Mouse (Mus musculus): Measurements from ENCODE around the gene Calhm3. TPM values are rescaled to one million over a fixed set of nuclear protein-coding genes. Genes with fewer than 3 reads are reported as not detected.
"Not testable (repeated sequence)": the region's sequence is repeated elsewhere in the genome, so short reads cannot be mapped to it uniquely, and the experiment has no call there.

Calhm3 gene
- polyA plus RNA-seq, 1 experiment from 2014 or later = not detected

DNA sequence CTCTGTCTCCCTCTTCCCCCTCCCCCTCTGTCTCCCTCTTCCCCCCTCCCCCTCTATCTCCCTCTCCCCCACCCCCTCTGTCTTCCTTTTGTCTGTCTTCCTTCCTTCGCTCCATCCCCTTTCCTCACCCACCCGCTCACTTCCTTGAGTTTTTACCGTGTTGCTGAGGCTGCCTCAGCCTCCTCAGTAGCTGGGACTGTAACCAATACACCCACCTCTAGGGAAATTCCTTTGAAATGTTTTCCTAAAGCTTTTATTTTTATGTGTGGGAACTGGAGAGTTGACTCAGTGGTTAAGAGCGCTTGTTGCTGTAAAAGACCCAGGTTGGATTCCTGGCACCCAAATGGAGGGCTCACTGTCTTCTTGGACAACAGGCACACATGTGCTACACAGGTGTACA is 4.1 kb upstream of the Calhm3 start:
- Histone ChIP-seq H3K9me3 (no peaks in the 10 kb centered on the region), H3K36me3 (replicated peaks) (no peaks in the 10 kb centered on the region), H3K4me1 (peaks cover under 1% of the 10 kb centered on the region; the same call in 1 of the 2 replicates), H3K4me3 (no peak overlapping the region), H3K27ac (replicated peaks) (no peak overlapping the region), H3K27me3 (replicated peaks; ENCODE audit: low read depth, poor library complexity, severe bottlenecking) (no peaks in the 10 kb centered on the region)
- no peak for DNase-seq (ENCODE audit: low spot score)
- WGBS = 60% methylated on average over 4 of the region's 4 CpGs

- peaks cover 21% of the 10 kb centered on the region for H3K4me1 ChIP-seq
- H3K9me3 ChIP-seq = no peaks in the 10 kb centered on the region
- no peak overlapping the region for H3K4me3 ChIP-seq
- peaks cover 37% of the 10 kb centered on the region for H3K27me3 ChIP-seq (replicated peaks; ENCODE audit: low read depth, poor library complexity, severe bottlenecking)
- no peaks in the 10 kb centered on the region for H3K36me3 ChIP-seq (replicated peaks)
- WGBS = 87% methylated on average over 7 of the region's 7 CpGs
- no peak overlapping the region for H3K27ac ChIP-seq (replicated peaks)
- DNase-seq (ENCODE audit: low spot score) = no peak
Measured at GRCm38 (mm10) chr19:47153767-47154166, 3.8 kb downstream of the Calhm3 start.

GRCm38 (mm10) chr19:47152062-47152369 is 5.5 kb downstream of the Calhm3 start:
- DNase-seq (ENCODE audit: low spot score) = no peak
- Histone ChIP-seq H3K27ac (replicated peaks) (peak overlapping the region; percentile 5; the same call in 1 of the 2 replicates), H3K4me1 (peaks cover 21% of the 10 kb centered on the region), H3K4me3 (peak overlapping the region; percentile 52), H3K27me3 (replicated peaks; ENCODE audit: low read depth, poor library complexity, severe bottlenecking) (peaks cover 45% of the 10 kb centered on the region), H3K36me3 (replicated peaks) (no peaks in the 10 kb centered on the region), H3K9me3 (no peaks in the 10 kb centered on the region)
- 55% methylated on average over 12 of the region's 12 CpGs for WGBS

DNA sequence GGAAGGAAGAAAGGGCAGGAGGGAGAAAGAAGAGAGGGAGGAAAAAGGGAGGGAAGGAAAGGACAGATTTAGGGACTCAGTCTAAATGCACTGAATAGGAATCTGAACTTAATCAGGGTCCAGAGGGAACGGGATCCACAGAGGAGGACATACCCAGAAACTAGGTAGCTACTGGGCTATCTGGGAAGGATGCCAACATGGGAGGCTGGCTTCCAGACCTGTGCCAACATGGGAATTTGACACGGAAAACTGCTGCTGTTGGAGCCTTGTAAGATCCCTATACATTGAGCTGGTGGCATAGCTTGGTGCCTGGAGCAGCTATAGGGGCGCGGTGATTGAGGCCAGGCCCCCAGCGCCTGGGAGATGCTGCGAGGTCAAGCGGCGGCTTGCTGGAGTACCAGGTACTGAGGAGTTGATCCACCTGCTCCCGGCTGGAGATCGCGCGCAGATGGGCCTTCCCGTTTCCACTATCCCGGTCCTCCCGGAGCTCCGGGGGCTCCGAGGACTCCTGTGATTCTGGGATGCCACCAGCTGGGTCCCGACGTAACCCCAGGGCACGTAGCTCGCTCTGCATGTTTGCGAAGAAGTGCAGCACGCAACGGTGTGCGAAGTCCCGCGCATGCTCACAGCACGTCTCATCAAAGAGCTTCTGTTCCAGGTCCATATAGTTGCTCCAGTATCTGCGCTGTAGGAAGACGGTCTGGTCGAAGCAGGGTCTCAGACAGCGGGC is 6.1 kb downstream of the Calhm3 start:
- peak; percentile 44 for DNase-seq (ENCODE audit: low spot score)
- H3K27me3 ChIP-seq (replicated peaks; ENCODE audit: low read depth, poor library complexity, severe bottlenecking) = peaks cover 45% of the 10 kb centered on the region
- H3K4me1 ChIP-seq = peaks cover 21% of the 10 kb centered on the region
- no peaks in the 10 kb centered on the region for H3K36me3 ChIP-seq (replicated peaks)
- 26% methylated on average over 32 of the region's 32 CpGs for WGBS
- peak overlapping the region; percentile 52 for H3K4me3 ChIP-seq
- H3K27ac ChIP-seq (replicated peaks) = peak overlapping the region; percentile 5; the same call in 1 of the 2 replicates
- no peaks in the 10 kb centered on the region for H3K9me3 ChIP-seq

DNA sequence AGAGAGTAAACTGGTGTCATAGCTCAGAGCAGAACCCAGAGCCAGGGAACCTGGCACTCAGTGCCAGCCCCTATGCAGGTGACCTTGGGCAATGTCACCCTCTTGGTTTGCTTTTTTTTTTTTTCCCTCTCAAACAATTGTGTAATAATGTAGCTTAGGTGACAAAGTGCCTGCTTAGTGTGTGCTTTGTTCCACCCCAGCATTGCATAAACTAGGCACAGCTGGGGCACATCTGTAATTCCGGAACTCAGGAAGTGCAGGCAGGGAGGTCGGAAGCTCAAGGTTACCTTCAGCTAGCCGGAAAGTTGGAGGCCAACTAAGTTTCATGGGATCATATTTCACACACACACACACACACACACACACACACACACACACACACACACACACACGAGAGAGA is 7.7 kb downstream of the Calhm3 start:
- H3K4me3 ChIP-seq = no peak overlapping the region
- H3K9me3 ChIP-seq = no peaks in the 10 kb centered on the region
- peaks cover 21% of the 10 kb centered on the region for H3K4me1 ChIP-seq
- DNase-seq (ENCODE audit: low spot score) = peak; percentile 30
- H3K27ac ChIP-seq (replicated peaks) = no peak overlapping the region; the same call in 1 of the 2 replicates
- H3K36me3 ChIP-seq (replicated peaks) = no peaks in the 10 kb centered on the region
- H3K27me3 ChIP-seq (replicated peaks; ENCODE audit: low read depth, poor library complexity, severe bottlenecking) = peaks cover 45% of the 10 kb centered on the region
- 41% methylated on average over 4 of the region's 4 CpGs for WGBS

DNA sequence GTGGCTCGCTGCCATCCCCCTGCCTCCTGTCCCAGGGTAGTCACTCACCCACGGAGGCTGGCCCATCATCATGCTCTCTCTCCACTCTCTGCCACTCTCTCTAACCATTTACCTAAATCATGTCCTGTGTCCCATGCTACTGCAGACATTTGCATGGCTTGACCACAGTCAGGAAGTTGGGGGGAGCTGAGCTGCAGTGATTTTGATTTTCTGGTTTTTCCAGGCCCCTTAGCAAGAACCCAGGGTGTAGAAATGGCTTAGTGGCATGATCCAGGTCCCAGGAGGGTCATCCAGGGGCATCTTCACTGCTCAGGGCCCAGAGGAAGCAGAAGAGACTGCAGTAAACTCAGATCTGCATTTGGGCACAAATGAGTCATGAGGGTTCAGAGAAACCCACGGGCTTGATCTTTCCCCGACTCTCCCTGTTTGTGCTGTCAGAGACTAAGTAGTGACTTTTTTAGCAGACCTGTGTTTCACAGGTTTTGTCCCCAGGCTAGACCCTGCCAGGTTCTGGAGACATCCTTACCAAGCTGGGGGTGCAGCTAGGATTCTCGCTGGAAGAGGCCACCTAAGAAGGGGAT is 9.2 kb downstream of the Calhm3 start:
- no peaks in the 10 kb centered on the region for H3K9me3 ChIP-seq
- H3K27ac ChIP-seq (replicated peaks) = no peak overlapping the region
- no peaks in the 10 kb centered on the region for H3K36me3 ChIP-seq (replicated peaks)
- H3K4me1 ChIP-seq = peaks cover 21% of the 10 kb centered on the region
- WGBS = 78% methylated on average over 5 of the region's 5 CpGs
- no peak for DNase-seq (ENCODE audit: low spot score)
- no peak overlapping the region for H3K4me3 ChIP-seq
- H3K27me3 ChIP-seq (replicated peaks; ENCODE audit: low read depth, poor library complexity, severe bottlenecking) = peaks cover 44% of the 10 kb centered on the region

- no peaks in the 10 kb centered on the region for H3K9me3 ChIP-seq
- no peak within 1 kb of the TSS for H3K4me3 ChIP-seq
- H3K4me1 ChIP-seq = peaks cover 2% of the 10 kb centered on the region
- H3K36me3 ChIP-seq (replicated peaks) = no peaks in the 10 kb centered on the region
- WGBS = 93% methylated on average over 6 of the region's 6 CpGs
- H3K27ac ChIP-seq (replicated peaks) = no peak within 1 kb of the TSS
- DNase-seq (ENCODE audit: low spot score) = no peak
- peaks cover 23% of the 10 kb centered on the region for H3K27me3 ChIP-seq (replicated peaks; ENCODE audit: low read depth, poor library complexity, severe bottlenecking)
Measured at GRCm38 (mm10) chr19:47144154-47144553, 13.4 kb downstream of the Calhm3 start, which contains the start of gene Calhm1. Gene Calhm1, minus strand, starts transcription at chr19:47144254.

DNA sequence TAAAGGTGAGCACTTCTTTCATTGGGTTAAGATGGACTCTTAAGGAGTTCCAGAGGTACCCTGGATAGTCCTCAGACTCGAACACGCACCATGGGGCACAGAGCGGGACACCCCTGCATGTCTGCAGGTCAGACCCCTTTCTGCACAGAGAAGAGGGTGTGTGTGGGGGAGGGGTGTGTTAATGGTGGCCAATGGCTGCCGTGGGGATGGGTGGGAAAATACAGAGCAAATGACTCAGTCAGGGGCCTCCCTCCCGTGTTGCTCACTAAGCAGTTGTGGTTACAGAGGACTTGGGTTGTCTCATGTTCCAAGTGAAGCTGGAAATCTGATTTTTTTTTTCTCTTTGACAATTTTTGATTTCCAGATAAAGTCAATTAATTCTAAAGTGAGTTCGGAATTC is 15.1 kb downstream of the Calhm3 start:
- Histone ChIP-seq H3K27me3 (replicated peaks; ENCODE audit: low read depth, poor library complexity, severe bottlenecking) (peaks cover 28% of the 10 kb centered on the region), H3K27ac (replicated peaks) (no peak overlapping the region), H3K36me3 (replicated peaks) (no peaks in the 10 kb centered on the region), H3K9me3 (no peaks in the 10 kb centered on the region), H3K4me1 (peaks cover 19% of the 10 kb centered on the region), H3K4me3 (no peak overlapping the region)
- no peak for DNase-seq (ENCODE audit: low spot score)
- WGBS = 84% methylated on average over 6 of the region's 6 CpGs

DNA sequence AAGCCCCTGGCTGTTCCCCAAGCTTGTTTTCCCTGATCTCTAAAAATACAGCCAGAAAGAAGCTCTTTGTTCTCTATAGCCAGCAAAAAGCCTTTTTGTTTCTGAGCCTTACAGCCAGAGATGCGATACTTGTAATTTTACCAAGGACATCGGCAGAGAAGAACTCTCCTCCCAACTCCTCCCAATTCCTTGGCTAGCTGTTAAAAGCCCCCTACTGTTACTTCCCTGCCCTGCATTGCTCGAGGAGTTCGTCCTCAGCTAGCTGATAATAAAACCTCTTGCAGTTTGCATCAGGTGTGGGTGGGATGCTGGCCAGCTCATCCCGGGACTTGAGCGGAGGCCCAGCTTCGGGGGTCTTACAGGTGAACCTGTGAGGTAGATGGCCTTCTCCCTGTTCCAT is 18.0 kb downstream of the Calhm3 start:
- H3K9me3 ChIP-seq; H3K27ac ChIP-seq (replicated peaks); DNase-seq (ENCODE audit: low spot score); H3K4me3 ChIP-seq: not testable (repeated sequence)
- peaks cover 38% of the 10 kb centered on the region for H3K4me1 ChIP-seq
- peaks cover 33% of the 10 kb centered on the region for H3K27me3 ChIP-seq (replicated peaks; ENCODE audit: low read depth, poor library complexity, severe bottlenecking)
- WGBS = 39% methylated on average over 7 of the region's 7 CpGs
- H3K36me3 ChIP-seq (replicated peaks) = peaks cover 10% of the 10 kb centered on the region; the same call in 1 of the 2 replicates

GRCm38 (mm10) chr19:47137771-47138421 is 19.7 kb downstream of the Calhm3 start, which contains the start of gene Calhm2:
Gene Calhm2, minus strand, starts transcription at chr19:47138294.
- Histone ChIP-seq H3K9me3 (no peaks in the 10 kb centered on the region), H3K27ac (replicated peaks) (peak within 1 kb of the TSS; percentile 81), H3K4me1 (peaks cover 38% of the 10 kb centered on the region), H3K27me3 (replicated peaks; ENCODE audit: low read depth, poor library complexity, severe bottlenecking) (peaks cover 33% of the 10 kb centered on the region), H3K4me3 (peak within 1 kb of the TSS; percentile 55), H3K36me3 (replicated peaks) (peaks cover 22% of the 10 kb centered on the region)
- 7% methylated on average over 28 of the region's 28 CpGs for WGBS
- peak; percentile 63 for DNase-seq (ENCODE audit: low spot score)

DNA sequence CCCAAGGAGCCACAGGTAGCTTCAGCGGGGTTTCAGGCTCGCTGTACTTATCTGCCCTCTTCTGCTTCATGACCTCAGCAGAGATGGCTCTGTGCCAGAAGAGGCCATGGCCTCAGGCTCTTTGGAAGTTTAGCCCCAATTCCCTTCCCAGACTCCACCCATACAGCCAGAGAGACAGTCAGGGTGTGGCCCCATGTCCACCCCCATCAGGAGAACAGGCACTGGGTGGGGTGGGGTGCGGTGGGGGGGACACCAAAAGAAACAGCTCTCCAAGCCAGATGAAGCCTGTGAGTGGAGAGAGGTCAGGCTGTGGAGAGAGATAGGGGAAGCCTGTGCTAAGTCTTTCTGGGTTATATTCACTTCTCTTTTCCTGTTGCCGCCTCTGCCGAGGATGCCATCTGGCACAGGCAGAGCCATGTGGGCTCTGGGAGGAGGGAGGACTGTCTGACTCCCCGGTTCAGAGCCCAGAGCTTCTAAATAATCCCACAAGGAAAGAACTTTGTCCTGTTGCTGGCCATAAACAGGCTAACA is 20.4 kb downstream of the Calhm3 start:
- Histone ChIP-seq H3K27ac (replicated peaks) (peak overlapping the region; percentile 81), H3K4me3 (peak overlapping the region; percentile 55), H3K9me3 (no peaks in the 10 kb centered on the region), H3K36me3 (replicated peaks) (peaks cover 30% of the 10 kb centered on the region), H3K4me1 (peaks cover 38% of the 10 kb centered on the region), H3K27me3 (replicated peaks; ENCODE audit: low read depth, poor library complexity, severe bottlenecking) (peaks cover 33% of the 10 kb centered on the region)
- peak; percentile 33 for DNase-seq (ENCODE audit: low spot score)
- WGBS = 55% methylated on average over 6 of the region's 6 CpGs

- H3K9me3 ChIP-seq = no peaks in the 10 kb centered on the region
- DNase-seq (ENCODE audit: low spot score) = no peak
- peaks cover 38% of the 10 kb centered on the region for H3K4me1 ChIP-seq
- H3K4me3 ChIP-seq = no peak overlapping the region
- H3K27ac ChIP-seq (replicated peaks) = no peak overlapping the region; the same call in 1 of the 2 replicates
- H3K27me3 ChIP-seq (replicated peaks; ENCODE audit: low read depth, poor library complexity, severe bottlenecking) = peaks cover 33% of the 10 kb centered on the region
- peaks cover 40% of the 10 kb centered on the region for H3K36me3 ChIP-seq (replicated peaks)
- WGBS = 88% methylated on average over 5 of the region's 5 CpGs
Measured at GRCm38 (mm10) chr19:47136170-47136569, 21.4 kb downstream of the Calhm3 start.
